Mouse (Mus musculus) liver, adult 2 months (tissue): ENCODE measurements around the gene Sgms2. TPM values are rescaled to one million over a fixed set of nuclear protein-coding genes. Genes with fewer than 3 reads are reported as not detected.
A peak's percentile ranks its signal among the peaks of the same experiment; 100 is the strongest.
"Not testable (repeated sequence)": the region's sequence is repeated elsewhere in the genome, so short reads cannot be mapped to it uniquely, and the experiment has no call there.

Source experiments
- DNase-seq: peaks from one replicate; pipeline ENCODE4 v3.0.0-alpha.2; 2011; ENCODE audit warnings: low read depth, low spot score; ENCODE audit errors: extremely low read depth
- H3K27ac ChIP-seq: fragments of 200-500 bp; replicated peaks from 2 replicates; pipeline ENCODE4 v1.5.1; 2012; ENCODE audit warnings: low read depth, mild to moderate bottlenecking, control low read depth, inconsistent platforms, low read length; ENCODE audit not compliant: insufficient read depth
- H3K27me3 ChIP-seq: fragments of 200-500 bp; 2 replicates; pipeline ENCODE4 v1.6.1; 2012; ENCODE audit warnings: mild to moderate bottlenecking, moderate library complexity, low read length, inconsistent platforms; ENCODE audit not compliant: control insufficient read depth, insufficient read depth
- H3K36me3 ChIP-seq: fragments of 200-500 bp; 2 replicates; pipeline ENCODE4 v1.6.1; 2012; ENCODE audit warnings: low read length, inconsistent platforms; ENCODE audit not compliant: control insufficient read depth, insufficient read depth
- H3K4me1 ChIP-seq: fragments of 200-500 bp; 2 replicates; pipeline ENCODE4 v1.6.1; 2011; ENCODE audit warnings: low read length; ENCODE audit not compliant: control insufficient read depth, insufficient read depth
- H3K4me3 ChIP-seq: fragments of 200-500 bp; 2 replicates; pipeline ENCODE4 v1.5.1; 2011; ENCODE audit warnings: low read depth, mild to moderate bottlenecking, control low read depth, low read length, moderate library complexity; ENCODE audit not compliant: insufficient read depth
- H3K79me2 ChIP-seq: fragments of 200-500 bp; 2 replicates; pipeline ENCODE4 v1.6.1; 2012; ENCODE audit warnings: inconsistent platforms, mild to moderate bottlenecking, low read length, moderate library complexity; ENCODE audit not compliant: control insufficient read depth, insufficient read depth
- H3K9ac ChIP-seq: fragments of 200-500 bp; 2 replicates; pipeline ENCODE4 v1.6.1; 2012; ENCODE audit warnings: low read depth, mild to moderate bottlenecking, control low read depth, inconsistent platforms, low read length
- CTCF ChIP-seq: fragments of 200-500 bp; IDR thresholded peaks from 2 replicates; pipeline ENCODE4 v1.5.1; 2011; ENCODE audit warnings: low read depth, low read length, control low read depth
- POLR2A ChIP-seq: fragments of 200-500 bp; IDR thresholded peaks from 2 replicates; pipeline ENCODE4 v1.6.1; 2011; ENCODE audit warnings: low read length, control low read depth; ENCODE audit not compliant: insufficient read depth; ENCODE audit errors: extremely low read depth
- WGBS: fragments of 180-500 bp; shearing (Covaris S2); methylation state at CpG from one replicate; pipeline ENCODE4 v1.1.7; 2018; 5-methylcytosine and 5-hydroxymethylcytosine counted together
- polyA plus RNA-seq: library from polyadenylated mRNA; depleted of rRNA; stranded (reverse); fragments of >200 nt; gene quantifications from 2 replicates; pipeline ENCODE4 v1.2.3, GENCODE M21; 2012
- total RNA-seq: library from RNA; depleted of rRNA; stranded (reverse); fragments of >200 nt; gene quantifications from 2 replicates; pipeline ENCODE4 v1.2.3, GENCODE M21; 2014

Sgms2 gene
- total and polyA plus RNA-seq, 2 experiments, result 11.8 to 35.8 TPM

- Histone ChIP-seq H3K27ac (no peak overlapping the region), H3K4me1 (peaks cover 7% of the 10 kb centered on the region), H3K4me3 (no peak overlapping the region), H3K27me3 (no peaks in the 10 kb centered on the region), H3K79me2 (peaks cover 14% of the 10 kb centered on the region), H3K9ac (no peak overlapping the region), H3K36me3 (peaks cover 6% of the 10 kb centered on the region; the same call in 1 of the 2 replicates)
- 93% methylated on average over 6 of the region's 6 CpGs for WGBS
- DNase-seq, result no peak
- no peak for TF ChIP-seq CTCF
- TF ChIP-seq POLR2A, result no peak
These were observed 147.9 kb downstream of the Sgms2 start for GRCm38 (mm10) chr3:131343311-131343710.

- no peak for DNase-seq
- H3K79me2 ChIP-seq, result peaks cover 8% of the 10 kb centered on the region
- H3K9ac ChIP-seq, result no peak overlapping the region
- no peak overlapping the region for H3K4me3 ChIP-seq
- no peak overlapping the region for H3K27ac ChIP-seq
- peaks cover 9% of the 10 kb centered on the region for H3K4me1 ChIP-seq
- H3K36me3 ChIP-seq, result peaks cover 7% of the 10 kb centered on the region; the same call in 1 of the 2 replicates
- no peaks in the 10 kb centered on the region for H3K27me3 ChIP-seq
- WGBS, result 71% methylated on average over 3 of the region's 3 CpGs
- TF ChIP-seq POLR2A (no peak), CTCF (no peak)
These were observed 150.3 kb downstream of the Sgms2 start for GRCm38 (mm10) chr3:131340885-131341284.

GRCm38 (mm10) chr3:131339280-131339679 is 151.9 kb downstream of the Sgms2 start:
- Histone ChIP-seq H3K79me2 (peaks cover 4% of the 10 kb centered on the region), H3K9ac (no peak overlapping the region), H3K27ac (no peak overlapping the region), H3K4me1 (peaks cover 7% of the 10 kb centered on the region), H3K27me3 (no peaks in the 10 kb centered on the region), H3K4me3 (no peak overlapping the region), H3K36me3 (peaks cover 8% of the 10 kb centered on the region; the same call in 1 of the 2 replicates)
- TF ChIP-seq CTCF, result no peak
- no peak for TF ChIP-seq POLR2A
- 80% methylated on average over 4 of the region's 4 CpGs for WGBS
- DNase-seq, result no peak

GRCm38 (mm10) chr3:131337749-131338148 is 153.5 kb downstream of the Sgms2 start:
- not testable (repeated sequence) for H3K4me1 ChIP-seq, H3K36me3 ChIP-seq, H3K27me3 ChIP-seq, H3K79me2 ChIP-seq, H3K4me3 ChIP-seq, H3K9ac ChIP-seq
- peak overlapping the region; percentile 76; the same call in 1 of the 2 replicates for H3K27ac ChIP-seq
- DNase-seq, result peak; percentile 70
- 36% methylated on average over 7 of the region's 7 CpGs for WGBS

- Histone ChIP-seq H3K27ac (no peak overlapping the region), H3K27me3 (no peaks in the 10 kb centered on the region), H3K4me3 (no peak overlapping the region), H3K36me3 (peaks cover 8% of the 10 kb centered on the region; the same call in 1 of the 2 replicates), H3K9ac (no peak overlapping the region), H3K79me2 (peaks cover 4% of the 10 kb centered on the region), H3K4me1 (peaks cover 5% of the 10 kb centered on the region)
- peak; percentile 55 for DNase-seq
- WGBS, result 42% methylated on average over 8 of the region's 8 CpGs
- no peak for TF ChIP-seq POLR2A
- no peak for TF ChIP-seq CTCF
These were observed 154.6 kb downstream of the Sgms2 start for GRCm38 (mm10) chr3:131336629-131337028.

- DNase-seq, result no peak
- Histone ChIP-seq H3K79me2 (no peaks in the 10 kb centered on the region; the same call in 1 of the 2 replicates), H3K27ac (no peak overlapping the region), H3K4me1 (peaks cover 5% of the 10 kb centered on the region), H3K4me3 (no peak overlapping the region), H3K9ac (no peak overlapping the region), H3K36me3 (peaks cover 4% of the 10 kb centered on the region; the same call in 1 of the 2 replicates), H3K27me3 (no peaks in the 10 kb centered on the region)
- TF ChIP-seq CTCF (no peak), POLR2A (no peak)
- WGBS, result 78% methylated on average over 8 of the region's 8 CpGs
These were observed 156.1 kb downstream of the Sgms2 start for GRCm38 (mm10) chr3:131335117-131335547.
